9 mouse cellular contexts compared by ENCODE assay signal in genomic region chr6:146795166-146795923, GRCm38 (mm10). TPM values are rescaled to one million over a fixed set of nuclear protein-coding genes. Genes with fewer than 3 reads are reported as not detected.
DNase-seq lines count a peak whose midpoint lies in the region; ATAC-seq lines count a peak whose summit lies in the region.
"Had no signal": no experiment of that assay in that cellular context is flagged by ENCODE, and none has a peak within 500 bp of the region (broad histone marks: within the 10 kb centered on the region; RNA-seq: fewer than 3 reads in every experiment).

No protein-coding gene starts in this region.

- H3K27ac ChIP-seq in neural tube, embryonic 11.5 days (ENCODE audit: low read depth, low read length) = no peak overlapping the region
- no peak overlapping the region for H3K27ac ChIP-seq in forebrain, embryonic 13.5 days
- no peak overlapping the region for H3K27ac ChIP-seq in kidney, embryonic 16.5 days (ENCODE audit: low read length)
- H3K27ac ChIP-seq in midbrain, embryonic 15.5 days = no peak overlapping the region

- no peak for DNase-seq in neural tube, embryonic 11.5 days (ENCODE audit: low spot score)
- DNase-seq in neural tube, embryonic 10.5 days (ENCODE audit: extremely low spot score, low spot score) = no peak
- no peak for DNase-seq in gastrocnemius, postnatal 14 days
- no peak for DNase-seq in adrenal gland, adult 18-20 months (ENCODE audit: low spot score in 2 of 2)
- DNase-seq in adrenal gland, postnatal 25 days = no peak

- 15% methylated on average over 22 of the region's 22 CpGs for WGBS in neural tube, embryonic 11.5 days
- 16% methylated on average over 22 of the region's 22 CpGs for WGBS in forebrain, embryonic 13.5 days
- 8% methylated on average over 22 of the region's 22 CpGs for WGBS in kidney, embryonic 16.5 days
- 16% methylated on average over 22 of the region's 22 CpGs for WGBS in midbrain, embryonic 15.5 days

- peak overlapping the region; percentile 88 for H3K4me2 ChIP-seq in neural tube, embryonic 11.5 days (ENCODE audit: low read depth)
- peak overlapping the region; percentile 83 for H3K4me2 ChIP-seq in forebrain, embryonic 13.5 days
- peak overlapping the region; percentile 79 for H3K4me2 ChIP-seq in kidney, embryonic 16.5 days (replicated peaks; ENCODE audit: low read depth, low read length)
- peak overlapping the region; percentile 92 for H3K4me2 ChIP-seq in midbrain, embryonic 15.5 days

- peak overlapping the region; percentile 43 for H3K4me3 ChIP-seq in neural tube, embryonic 11.5 days (ENCODE audit: low read depth, low read length)
- peak overlapping the region; percentile 51 for H3K4me3 ChIP-seq in forebrain, embryonic 13.5 days
- peak overlapping the region; percentile 55 for H3K4me3 ChIP-seq in kidney, embryonic 16.5 days (ENCODE audit: low read length)
- peak overlapping the region; percentile 57 for H3K4me3 ChIP-seq in midbrain, embryonic 15.5 days

- no peaks in the 10 kb centered on the region for H3K36me3 ChIP-seq in neural tube, embryonic 11.5 days (ENCODE audit: control insufficient read depth, insufficient read depth, low read length)
- no peaks in the 10 kb centered on the region for H3K36me3 ChIP-seq in forebrain, embryonic 13.5 days (ENCODE audit: poor library complexity, severe bottlenecking)
- H3K36me3 ChIP-seq in kidney, embryonic 16.5 days (ENCODE audit: insufficient read depth, low read length) = no peaks in the 10 kb centered on the region
- H3K36me3 ChIP-seq in midbrain, embryonic 15.5 days (replicated peaks) = no peaks in the 10 kb centered on the region

- intact Hi-C loops in gastrocnemius, postnatal 14 days (cut with DNase I; ENCODE audit: low total_unique reads) = no loop called here

- peak overlapping the region; percentile 55 for H3K9ac ChIP-seq in neural tube, embryonic 11.5 days (ENCODE audit: low read length)
- H3K9ac ChIP-seq in forebrain, embryonic 13.5 days = peak overlapping the region; percentile 68
- peak overlapping the region; percentile 67 for H3K9ac ChIP-seq in kidney, embryonic 16.5 days (replicated peaks; ENCODE audit: low read length)
- peak overlapping the region; percentile 9; the same call in 1 of the 2 replicates for H3K9ac ChIP-seq in midbrain, embryonic 15.5 days

- peaks cover 4% of the 10 kb centered on the region; the same call in 1 of the 2 replicates for H3K27me3 ChIP-seq in neural tube, embryonic 11.5 days (ENCODE audit: control insufficient read depth, insufficient read depth, low read length)
- peaks cover 24% of the 10 kb centered on the region for H3K27me3 ChIP-seq in forebrain, embryonic 13.5 days
- no peaks in the 10 kb centered on the region for H3K27me3 ChIP-seq in kidney, embryonic 16.5 days (ENCODE audit: insufficient read depth, low read length)
- 0 out of 2 replicates have a peak, but pooled peaks cover 3% of the 10 kb centered on the region for H3K27me3 ChIP-seq in midbrain, embryonic 15.5 days (replicated peaks)

- no peaks in the 10 kb centered on the region for H3K4me1 ChIP-seq in neural tube, embryonic 11.5 days (ENCODE audit: control insufficient read depth, insufficient read depth, low read length)
- H3K4me1 ChIP-seq in forebrain, embryonic 13.5 days = peaks cover 13% of the 10 kb centered on the region
- H3K4me1 ChIP-seq in kidney, embryonic 16.5 days (ENCODE audit: insufficient read depth, low read length) = 0 out of 2 replicates have a peak, but pooled peaks cover 6% of the 10 kb centered on the region
- peaks cover 12% of the 10 kb centered on the region for H3K4me1 ChIP-seq in midbrain, embryonic 15.5 days

- 0 out of 2 replicates have a peak, but pooled peaks have one; percentile 8 for ATAC-seq in neural tube, embryonic 11.5 days (ENCODE audit: insufficient read depth, low FRiP score, low TSS enrichment)
- peak; percentile 1; the same call in 1 of the 2 replicates for ATAC-seq in forebrain, embryonic 13.5 days
- peak; percentile 46; the same call in 1 of the 2 replicates for ATAC-seq in kidney, embryonic 16.5 days (ENCODE audit: low FRiP score, low TSS enrichment)
- ATAC-seq in midbrain, embryonic 15.5 days (replicated peaks) = peak; percentile 71

- no peaks in the 10 kb centered on the region for H3K9me3 ChIP-seq in neural tube, embryonic 11.5 days (ENCODE audit: control insufficient read depth, low read length)
- no peaks in the 10 kb centered on the region for H3K9me3 ChIP-seq in forebrain, embryonic 13.5 days (replicated peaks)
- H3K9me3 ChIP-seq in kidney, embryonic 16.5 days (ENCODE audit: low read length) = no peaks in the 10 kb centered on the region
- H3K9me3 ChIP-seq in midbrain, embryonic 15.5 days = no peaks in the 10 kb centered on the region

RNA-seq across cellular contexts. Expression of gene Arntl2, which starts 0.5 kb away (rescaled TPM):
- polyA plus RNA-seq in neural tube, embryonic 11.5 days (2014; fragmentation: Nextera tagmentation; extraction: Ambion mirVana) = 1.2 and 1.7 TPM in 2 replicates
- 1.1 and 2.2 TPM in 2 replicates for polyA plus RNA-seq in forebrain, embryonic 13.5 days (2015; fragmentation: Nextera tagmentation; extraction: Ambion mirVana)
- 3.0 and 4.7 TPM in 2 replicates for polyA plus RNA-seq in kidney, embryonic 16.5 days (2015; fragmentation: Nextera tagmentation; extraction: Ambion mirVana)
- 2.7 and 4.7 TPM in 2 replicates for polyA plus RNA-seq in midbrain, embryonic 15.5 days (2015; fragmentation: Nextera tagmentation; extraction: Ambion mirVana)
- total RNA-seq in gastrocnemius, postnatal 14 days (2021) = 1 to 10 TPM in 1 of 2 experiments, under 1 TPM in 1; 0.64 to 1.5 TPM
- 1 to 10 TPM in 1 of 2 experiments, under 1 TPM in 1; 0.67 to 1.2 TPM for total RNA-seq in adrenal gland, adult 18-20 months (2021)
- 3.5 and 5.9 TPM in 2 replicates for total RNA-seq in adrenal gland, postnatal 25 days (2021)

RNA-seq across cellular contexts. Expression of gene Smco2, which starts 54.6 kb away (rescaled TPM):
- polyA plus RNA-seq in neural tube, embryonic 11.5 days (2014; fragmentation: Nextera tagmentation; extraction: Ambion mirVana) = not detected in 2 replicates
- polyA plus RNA-seq in forebrain, embryonic 13.5 days (2015; fragmentation: Nextera tagmentation; extraction: Ambion mirVana) = not detected in 2 replicates
- not detected in 2 replicates for polyA plus RNA-seq in kidney, embryonic 16.5 days (2015; fragmentation: Nextera tagmentation; extraction: Ambion mirVana)
- not detected in 2 replicates for polyA plus RNA-seq in midbrain, embryonic 15.5 days (2015; fragmentation: Nextera tagmentation; extraction: Ambion mirVana)
- total RNA-seq in gastrocnemius, postnatal 14 days (2021) = not detected
- not detected for total RNA-seq in adrenal gland, adult 18-20 months (2021)
- not detected in 2 replicates for total RNA-seq in adrenal gland, postnatal 25 days (2021)
- total RNA-seq: neutrophil, adult 5-6 weeks had no signal

Comparison
In these comparisons a context has a peak if more than half of its experiments do, and no peak if none do; other contexts are left out.
1. ATAC-seq: peak in every context shown above with its lines; median percentile 71 in midbrain, embryonic 15.5 days; 46 in kidney, embryonic 16.5 days; 8 in neural tube, embryonic 11.5 days; 1 in forebrain, embryonic 13.5 days.
2. H3K9ac ChIP-seq: peak in every context shown above with its lines; median percentile 68 in forebrain, embryonic 13.5 days; 67 in kidney, embryonic 16.5 days; 55 in neural tube, embryonic 11.5 days; 9 in midbrain, embryonic 15.5 days.